Mouse (Mus musculus) urinary bladder, postnatal 4 days (tissue): ENCODE data around the gene Tmtc1.
A peak's percentile ranks its signal among the peaks of the same experiment; 100 is the strongest.

ENCODE experiments used
- DNase-seq, 2 experiments: peaks; one replicate each; pipeline ENCODE4 v3.0.0; 2021 to 2022; ENCODE audit warnings: low spot score in 2 of 2

Tmtc1 gene

GRCm38 (mm10) chr6:148241685-148242084, 202.5 kb downstream of the Tmtc1 start:
- DNase-seq: no peak

- no peak for DNase-seq
Measured at GRCm38 (mm10) chr6:148239311-148239710, 204.9 kb downstream of the Tmtc1 start.

- DNase-seq: no peak
Measured at GRCm38 (mm10) chr6:148237453-148237852, 206.7 kb downstream of the Tmtc1 start.

- no peak for DNase-seq
Measured at GRCm38 (mm10) chr6:148234105-148234828, 209.9 kb downstream of the Tmtc1 start.

- DNase-seq: no peak
Measured at GRCm38 (mm10) chr6:148227542-148227941, 216.6 kb downstream of the Tmtc1 start.

- DNase-seq: no peak
Measured at GRCm38 (mm10) chr6:148222686-148223085, 221.5 kb downstream of the Tmtc1 start.

GRCm38 (mm10) chr6:148218235-148219076, 225.7 kb downstream of the Tmtc1 start:
- DNase-seq: no peak

GRCm38 (mm10) chr6:148216752-148217151, 227.4 kb downstream of the Tmtc1 start:
- DNase-seq: no peak

GRCm38 (mm10) chr6:148214765-148215164, 229.4 kb downstream of the Tmtc1 start:
- no peak for DNase-seq

GRCm38 (mm10) chr6:148211897-148212680, 232.1 kb downstream of the Tmtc1 start, which contains the start of gene Ergic2:
TSS of gene Ergic2 (minus strand) at chr6:148212374.
- peak; percentile 94 to 97 for DNase-seq

GRCm38 (mm10) chr6:148211391-148211876, 232.8 kb downstream of the Tmtc1 start:
- no peak for DNase-seq

- no peak for DNase-seq
Measured at GRCm38 (mm10) chr6:148207522-148207921, 236.7 kb downstream of the Tmtc1 start.

- no peak for DNase-seq
Measured at GRCm38 (mm10) chr6:148205134-148205533, 239.1 kb downstream of the Tmtc1 start.

GRCm38 (mm10) chr6:148199729-148200128, 244.5 kb downstream of the Tmtc1 start:
- DNase-seq: no peak

GRCm38 (mm10) chr6:148199177-148199576, 245.0 kb downstream of the Tmtc1 start:
- DNase-seq: no peak

GRCm38 (mm10) chr6:148193972-148194701, 250.1 kb downstream of the Tmtc1 start:
- DNase-seq: no peak

- no peak for DNase-seq
Measured at GRCm38 (mm10) chr6:148185694-148186093, 258.5 kb downstream of the Tmtc1 start.
